Comparison of ENCODE assay signal across 8 mouse cellular contexts in genomic region chr6:124413770-124414149, GRCm38 (mm10). TPM values are rescaled to one million over a fixed set of nuclear protein-coding genes. Genes with fewer than 3 reads are reported as not detected.
DNase-seq lines count a peak whose midpoint lies in the region; ATAC-seq and TF ChIP-seq lines count a peak whose summit lies in the region.

No protein-coding gene starts in this region.

- H3K4me3 ChIP-seq in erythroblast, embryonic 14.5 days (replicated peaks), result peak overlapping the region; percentile 82
- H3K4me3 ChIP-seq in neural tube, embryonic 11.5 days (ENCODE audit: low read depth, low read length), result peak overlapping the region; percentile 75
- peak overlapping the region; percentile 92 for H3K4me3 ChIP-seq in limb, embryonic 15.5 days
- peak overlapping the region; percentile 88 for H3K4me3 ChIP-seq in stomach, embryonic 15.5 days (replicated peaks)
- H3K4me3 ChIP-seq in thymus, adult 2 months (ENCODE audit: control insufficient read depth, insufficient read depth, low read length), result no peak overlapping the region

- no peak for TF ChIP-seq CTCF in thymus, adult 2 months (IDR thresholded peaks at IDR 0.05; ENCODE audit: borderline replicate concordance, control insufficient read depth, extremely low read depth, insufficient read depth, low read length, poor library complexity)

- peak overlapping the region; percentile 77 for H3K9ac ChIP-seq in neural tube, embryonic 11.5 days (ENCODE audit: low read length)
- H3K9ac ChIP-seq in limb, embryonic 15.5 days, result peak overlapping the region; percentile 65; the same call in 1 of the 2 replicates
- H3K9ac ChIP-seq in stomach, embryonic 15.5 days, result no peak overlapping the region

- peaks cover 30% of the 10 kb centered on the region for H3K4me1 ChIP-seq in erythroblast, embryonic 14.5 days (ENCODE audit: control insufficient read depth)
- peaks cover 3% of the 10 kb centered on the region; the same call in 1 of the 2 replicates for H3K4me1 ChIP-seq in neural tube, embryonic 11.5 days (ENCODE audit: control insufficient read depth, insufficient read depth, low read length)
- H3K4me1 ChIP-seq in limb, embryonic 15.5 days, result peaks cover 10% of the 10 kb centered on the region
- H3K4me1 ChIP-seq in stomach, embryonic 15.5 days, result no peaks in the 10 kb centered on the region
- H3K4me1 ChIP-seq in thymus, adult 2 months (replicated peaks; ENCODE audit: control insufficient read depth, insufficient read depth, low read length), result peaks cover 11% of the 10 kb centered on the region

- H3K27ac ChIP-seq in neural tube, embryonic 11.5 days (ENCODE audit: low read depth, low read length), result 0 out of 2 replicates have a peak overlapping the region, but pooled peaks have one; percentile 62
- peak overlapping the region; percentile 60 for H3K27ac ChIP-seq in limb, embryonic 15.5 days
- peak overlapping the region; percentile 37; the same call in 1 of the 2 replicates for H3K27ac ChIP-seq in stomach, embryonic 15.5 days
- no peak overlapping the region for H3K27ac ChIP-seq in thymus, adult 2 months (ENCODE audit: control insufficient read depth, insufficient read depth, low read length)

- TF ChIP-seq POLR2A in thymus, adult 2 months (IDR thresholded peaks at IDR 0.05; ENCODE audit: control insufficient read depth, extremely low read depth, insufficient read depth, low read length, poor library complexity), result no peak

- H3K27me3 ChIP-seq in erythroblast, embryonic 14.5 days (ENCODE audit: control insufficient read depth), result no peaks in the 10 kb centered on the region
- no peaks in the 10 kb centered on the region for H3K27me3 ChIP-seq in neural tube, embryonic 11.5 days (ENCODE audit: control insufficient read depth, insufficient read depth, low read length)
- H3K27me3 ChIP-seq in limb, embryonic 15.5 days, result no peaks in the 10 kb centered on the region
- H3K27me3 ChIP-seq in stomach, embryonic 15.5 days (replicated peaks), result no peaks in the 10 kb centered on the region
- no peaks in the 10 kb centered on the region for H3K27me3 ChIP-seq in thymus, adult 2 months (ENCODE audit: control insufficient read depth, insufficient read depth, low read length)

- DNase-seq in neural tube, embryonic 11.5 days (ENCODE audit: low spot score), result no peak
- no peak for DNase-seq in neural tube, embryonic 10.5 days (ENCODE audit: extremely low spot score, low spot score)
- DNase-seq in layer of hippocampus, adult 8-10 months (ENCODE audit: low spot score in 2 of 2), result no peak
- DNase-seq in thymus, adult 2 months, result no peak

- H3K36me3 ChIP-seq in erythroblast, embryonic 14.5 days (ENCODE audit: control insufficient read depth), result peaks cover 10% of the 10 kb centered on the region
- H3K36me3 ChIP-seq in neural tube, embryonic 11.5 days (ENCODE audit: control insufficient read depth, insufficient read depth, low read length), result no peaks in the 10 kb centered on the region
- peaks cover 26% of the 10 kb centered on the region for H3K36me3 ChIP-seq in limb, embryonic 15.5 days
- peaks cover 11% of the 10 kb centered on the region; the same call in 1 of the 2 replicates for H3K36me3 ChIP-seq in stomach, embryonic 15.5 days
- peaks cover 4% of the 10 kb centered on the region; the same call in 1 of the 2 replicates for H3K36me3 ChIP-seq in thymus, adult 2 months (ENCODE audit: control insufficient read depth, insufficient read depth, low read length)

- peak overlapping the region; percentile 52 for H3K4me2 ChIP-seq in neural tube, embryonic 11.5 days (ENCODE audit: low read depth)
- H3K4me2 ChIP-seq in limb, embryonic 15.5 days, result peak overlapping the region; percentile 77
- peak overlapping the region; percentile 70 for H3K4me2 ChIP-seq in stomach, embryonic 15.5 days

- 68% methylated on average over 3 of the region's 3 CpGs for WGBS in neural tube, embryonic 11.5 days
- WGBS in limb, embryonic 15.5 days, result 58% methylated on average over 3 of the region's 3 CpGs
- WGBS in stomach, embryonic 15.5 days, result 58% methylated on average over 3 of the region's 3 CpGs
- WGBS in thymus, adult 2 months, result 64% methylated on average over 3 of the region's 3 CpGs

- ATAC-seq in erythroblast, adult 5-6 weeks (replicated peaks; ENCODE audit: low FRiP score, poor library complexity, severe bottlenecking), result no peak
- no peak for ATAC-seq in neural tube, embryonic 11.5 days (ENCODE audit: insufficient read depth, low FRiP score, low TSS enrichment)
- ATAC-seq in limb, embryonic 15.5 days (ENCODE audit: insufficient number of reproducible peaks, low FRiP score, low TSS enrichment, low read depth), result no peak
- no peak for ATAC-seq in stomach, embryonic 15.5 days (ENCODE audit: insufficient read depth, low FRiP score, low read depth)

- H3K9me3 ChIP-seq in erythroblast, embryonic 14.5 days (ENCODE audit: control insufficient read depth, low read length), result no peaks in the 10 kb centered on the region
- no peaks in the 10 kb centered on the region for H3K9me3 ChIP-seq in neural tube, embryonic 11.5 days (ENCODE audit: control insufficient read depth, low read length)
- H3K9me3 ChIP-seq in limb, embryonic 15.5 days, result no peaks in the 10 kb centered on the region
- no peaks in the 10 kb centered on the region for H3K9me3 ChIP-seq in stomach, embryonic 15.5 days

RNA-seq across cellular contexts. Expression of gene Pex5, which starts 1.1 kb away (rescaled TPM):
- 0.24 and 0.42 TPM in 2 replicates for polyA plus RNA-seq in erythroblast, embryonic 14.5 days (2012)
- 3.8 TPM in 2 replicates for total RNA-seq in erythroblast, adult 5-6 weeks (2015; ENCODE audit: low replicate concordance)
- 5.2 and 7.0 TPM in 2 replicates for total RNA-seq in erythroblast, adult 5-6 weeks (2017; ENCODE audit: low replicate concordance)
- polyA plus RNA-seq in neural tube, embryonic 11.5 days (2014; fragmentation: Nextera tagmentation; extraction: Ambion mirVana), result 45.9 and 54.4 TPM in 2 replicates
- polyA plus RNA-seq in limb, embryonic 15.5 days (2015; fragmentation: Nextera tagmentation; extraction: Ambion mirVana), result 43.7 and 45.1 TPM in 2 replicates
- 39.8 and 40.6 TPM in 2 replicates for polyA plus RNA-seq in stomach, embryonic 15.5 days (2015; fragmentation: Nextera tagmentation; extraction: Ambion mirVana)
- 10 to 100 TPM; 47.1 to 62.7 (median 57.5) TPM for total RNA-seq in layer of hippocampus, adult 8-10 months (2022)
- 47.6 and 49.2 TPM in 2 replicates for polyA plus RNA-seq in thymus, adult 2 months (2012; rRNA removed)

RNA-seq across cellular contexts. Expression of gene Clstn3, which starts 50.8 kb away (rescaled TPM):
- polyA plus RNA-seq in erythroblast, embryonic 14.5 days (2012), result 0.31 and 0.68 TPM in 2 replicates
- 5.0 TPM in 2 replicates for total RNA-seq in erythroblast, adult 5-6 weeks (2015; ENCODE audit: low replicate concordance)
- 2.3 and 4.6 TPM in 2 replicates for total RNA-seq in erythroblast, adult 5-6 weeks (2017; ENCODE audit: low replicate concordance)
- polyA plus RNA-seq in neural tube, embryonic 11.5 days (2014; fragmentation: Nextera tagmentation; extraction: Ambion mirVana), result 17.2 TPM in 2 replicates
- 5.8 and 7.2 TPM in 2 replicates for polyA plus RNA-seq in limb, embryonic 15.5 days (2015; fragmentation: Nextera tagmentation; extraction: Ambion mirVana)
- polyA plus RNA-seq in stomach, embryonic 15.5 days (2015; fragmentation: Nextera tagmentation; extraction: Ambion mirVana), result 6.8 TPM in 2 replicates
- total RNA-seq in layer of hippocampus, adult 8-10 months (2022), result 100 to 1,000 TPM; 249 to 296 (median 280) TPM
- polyA plus RNA-seq in thymus, adult 2 months (2012; rRNA removed), result 9.0 and 16.6 TPM in 2 replicates

Comparison
In these comparisons a context has a peak if more than half of its experiments do, and no peak if none do; other contexts are left out.
1. RNA of gene Pex5, which starts 1.1 kb away (polyA plus RNA-seq): 45.9 to 54.4 TPM in neural tube, embryonic 11.5 days, 47.6 to 49.2 TPM in thymus, adult 2 months, 43.7 to 45.1 TPM in limb, embryonic 15.5 days and 39.8 to 40.6 TPM in stomach, embryonic 15.5 days; 0.24 to 0.42 TPM in erythroblast, embryonic 14.5 days; every median in the first group is over 10 times any median in the second.
2. Peak in every context shown above with its lines, with median percentiles within 50 percentile points of each other: H3K4me2 ChIP-seq.